Mouse (Mus musculus): ENCODE data around the gene Nipa1. TPM values are rescaled to one million over a fixed set of nuclear protein-coding genes. Genes with fewer than 3 reads are reported as not detected.
A peak's percentile ranks its signal among the peaks of the same experiment; 100 is the strongest.

Gene Nipa1
- total RNA-seq, 1 experiment: 5.5 TPM

GRCm38 (mm10) chr7:56043577-56044266, 24.0 kb upstream of the Nipa1 start:
- Histone ChIP-seq H3K36me3 (ENCODE audit: control insufficient read depth, insufficient read depth, low read length, poor library complexity, severe bottlenecking) (no peaks in the 10 kb centered on the region), H3K27ac (ENCODE audit: insufficient read depth, low read depth, low read length, poor library complexity, severe bottlenecking) (no peak overlapping the region), H3K9me3 (ENCODE audit: control insufficient read depth, insufficient read depth, low read depth, low read length) (no peaks in the 10 kb centered on the region), H3K4me1 (ENCODE audit: control insufficient read depth in 2 of 2, insufficient read depth in 2 of 2, low read length in 2 of 2, poor library complexity in 1 of 2) (no peaks in the 10 kb centered on the region), H3K9ac (ENCODE audit: insufficient read depth, low read depth, low read length, poor library complexity, severe bottlenecking) (no peak overlapping the region), H3K4me3 (ENCODE audit: insufficient read depth in 1 of 2, low read depth in 1 of 2, low read length in 2 of 2, poor library complexity in 1 of 2, severe bottlenecking in 1 of 2) (no peak overlapping the region)
- TF ChIP-seq MAFK (IDR thresholded peaks at IDR 0.05; ENCODE audit: insufficient read depth, low read depth, low read length): no peak
- TF ChIP-seq HCFC1 (IDR thresholded peaks at IDR 0.05; ENCODE audit: borderline replicate concordance, insufficient read depth, low read length): no peak
- no peak for TF ChIP-seq ZC3H11A (IDR thresholded peaks at IDR 0.05; ENCODE audit: borderline replicate concordance, low read depth, low read length)
- no peak for TF ChIP-seq ZNF384 (IDR thresholded peaks at IDR 0.05; ENCODE audit: low read depth, low read length)
- no peak for TF ChIP-seq CHD2 (IDR thresholded peaks at IDR 0.05; ENCODE audit: low read depth, low read length)
- in situ Hi-C loops (cut with MboI; ENCODE audit: low sequenced_read_pairs in 2 of 2, unreplicated experiment in 2 of 2): no loop called here
- no peak for DNase-seq (ENCODE audit: low read depth, low spot score)

GRCm38 (mm10) chr7:56042353-56042752, 22.6 kb upstream of the Nipa1 start:
- in situ Hi-C loops (cut with MboI; ENCODE audit: low sequenced_read_pairs in 2 of 2, unreplicated experiment in 2 of 2): no loop called here
- Histone ChIP-seq H3K4me1 (ENCODE audit: control insufficient read depth in 2 of 2, insufficient read depth in 2 of 2, low read length in 2 of 2, poor library complexity in 1 of 2) (no peaks in the 10 kb centered on the region), H3K9ac (ENCODE audit: insufficient read depth, low read depth, low read length, poor library complexity, severe bottlenecking) (no peak overlapping the region), H3K9me3 (ENCODE audit: control insufficient read depth, insufficient read depth, low read depth, low read length) (no peaks in the 10 kb centered on the region), H3K4me3 (ENCODE audit: insufficient read depth in 1 of 2, low read depth in 1 of 2, low read length in 2 of 2, poor library complexity in 1 of 2, severe bottlenecking in 1 of 2) (no peak overlapping the region), H3K36me3 (ENCODE audit: control insufficient read depth, insufficient read depth, low read length, poor library complexity, severe bottlenecking) (no peaks in the 10 kb centered on the region), H3K27ac (ENCODE audit: insufficient read depth, low read depth, low read length, poor library complexity, severe bottlenecking) (no peak overlapping the region)
- TF ChIP-seq CHD2 (IDR thresholded peaks at IDR 0.05; ENCODE audit: low read depth, low read length) (no peak), ZC3H11A (IDR thresholded peaks at IDR 0.05; ENCODE audit: borderline replicate concordance, low read depth, low read length) (peak; percentile 25; the same call in 1 of the 2 replicates)
- peak; percentile 80 for DNase-seq (ENCODE audit: low read depth, low spot score)

- Histone ChIP-seq H3K9me3 (ENCODE audit: control insufficient read depth, insufficient read depth, low read depth, low read length) (no peaks in the 10 kb centered on the region), H3K4me3 (ENCODE audit: insufficient read depth in 1 of 2, low read depth in 1 of 2, low read length in 2 of 2, poor library complexity in 1 of 2, severe bottlenecking in 1 of 2) (no peak overlapping the region), H3K27ac (ENCODE audit: insufficient read depth, low read depth, low read length, poor library complexity, severe bottlenecking) (no peak overlapping the region), H3K9ac (ENCODE audit: insufficient read depth, low read depth, low read length, poor library complexity, severe bottlenecking) (no peak overlapping the region), H3K4me1 (ENCODE audit: control insufficient read depth in 2 of 2, insufficient read depth in 2 of 2, low read length in 2 of 2, poor library complexity in 1 of 2) (peaks cover 0 to 2% of the 10 kb centered on the region in 2 experiments; a peak in 1 of 4 replicates), H3K36me3 (ENCODE audit: control insufficient read depth, insufficient read depth, low read length, poor library complexity, severe bottlenecking) (no peaks in the 10 kb centered on the region)
- in situ Hi-C loops (cut with MboI; ENCODE audit: low sequenced_read_pairs in 2 of 2, unreplicated experiment in 2 of 2): no loop called here
- TF ChIP-seq HCFC1 (IDR thresholded peaks at IDR 0.05; ENCODE audit: borderline replicate concordance, insufficient read depth, low read length) (no peak), MAFK (IDR thresholded peaks at IDR 0.05; ENCODE audit: insufficient read depth, low read depth, low read length) (no peak), ZC3H11A (IDR thresholded peaks at IDR 0.05; ENCODE audit: borderline replicate concordance, low read depth, low read length) (no peak), ZNF384 (IDR thresholded peaks at IDR 0.05; ENCODE audit: low read depth, low read length) (no peak), CHD2 (IDR thresholded peaks at IDR 0.05; ENCODE audit: low read depth, low read length) (no peak)
- no peak for DNase-seq (ENCODE audit: low read depth, low spot score)
Measured at GRCm38 (mm10) chr7:56023586-56023985, 3.8 kb upstream of the Nipa1 start.

GRCm38 (mm10) chr7:56018972-56019929, 503 bp downstream of the Nipa1 start:
- peak overlapping the region; percentile 95 to 98 for H3K4me3 ChIP-seq (ENCODE audit: insufficient read depth in 1 of 2, low read depth in 1 of 2, low read length in 2 of 2, poor library complexity in 1 of 2, severe bottlenecking in 1 of 2)
- peaks cover 0 to 3% of the 10 kb centered on the region in 2 experiments; a peak in 1 of 4 replicates for H3K4me1 ChIP-seq (ENCODE audit: control insufficient read depth in 2 of 2, insufficient read depth in 2 of 2, low read length in 2 of 2, poor library complexity in 1 of 2)
- in situ Hi-C loops (cut with MboI; ENCODE audit: low sequenced_read_pairs in 2 of 2, unreplicated experiment in 2 of 2): no loop called here
- no peak for TF ChIP-seq CHD2 (IDR thresholded peaks at IDR 0.05; ENCODE audit: low read depth, low read length)
- no peak; the same call in 1 of the 2 replicates for TF ChIP-seq HCFC1 (IDR thresholded peaks at IDR 0.05; ENCODE audit: borderline replicate concordance, insufficient read depth, low read length)
- TF ChIP-seq ZC3H11A (IDR thresholded peaks at IDR 0.05; ENCODE audit: borderline replicate concordance, low read depth, low read length): no peak
- TF ChIP-seq ZNF384 (IDR thresholded peaks at IDR 0.05; ENCODE audit: low read depth, low read length): no peak
- TF ChIP-seq MAFK (IDR thresholded peaks at IDR 0.05; ENCODE audit: insufficient read depth, low read depth, low read length): no peak
- H3K36me3 ChIP-seq (ENCODE audit: control insufficient read depth, insufficient read depth, low read length, poor library complexity, severe bottlenecking): no peaks in the 10 kb centered on the region
- DNase-seq (ENCODE audit: low read depth, low spot score): peak; percentile 65
- H3K9ac ChIP-seq (ENCODE audit: insufficient read depth, low read depth, low read length, poor library complexity, severe bottlenecking): peak overlapping the region; percentile 90
- H3K27ac ChIP-seq (ENCODE audit: insufficient read depth, low read depth, low read length, poor library complexity, severe bottlenecking): no peak overlapping the region
- no peaks in the 10 kb centered on the region for H3K9me3 ChIP-seq (ENCODE audit: control insufficient read depth, insufficient read depth, low read depth, low read length)
